Mouse (Mus musculus) frontal cortex, adult (tissue): ENCODE results near the gene Cdh10.
A peak's percentile ranks its signal among the peaks of the same experiment; 100 is the strongest.

Experiments used
- ATAC-seq: cut with Nextera tagmentation; 2 replicates; pipeline ENCODE4 v1.9.2; 2017; ENCODE audit warnings: mild to moderate bottlenecking, moderate library complexity, mixed read lengths; ENCODE audit not compliant: low TSS enrichment

The Cdh10 gene

GRCm38 (mm10) chr15:18975041-18975440 lies 156.3 kb downstream of the Cdh10 start:
- peak; percentile 83 for ATAC-seq

GRCm38 (mm10) chr15:18984891-18985290 lies 166.1 kb downstream of the Cdh10 start:
- ATAC-seq, result no peak

GRCm38 (mm10) chr15:18987671-18988070 lies 168.9 kb downstream of the Cdh10 start:
- peak; percentile 27; the same call in 1 of the 2 replicates for ATAC-seq

- no peak for ATAC-seq
Observed at GRCm38 (mm10) chr15:18993512-18993911, 174.8 kb downstream of the Cdh10 start.

- peak; percentile 64; the same call in 1 of the 2 replicates for ATAC-seq
Observed at GRCm38 (mm10) chr15:18994294-18994693, 175.5 kb downstream of the Cdh10 start.

- no peak for ATAC-seq
Observed at GRCm38 (mm10) chr15:19010829-19011228, 192.1 kb downstream of the Cdh10 start.

GRCm38 (mm10) chr15:19032983-19033382 lies 214.2 kb downstream of the Cdh10 start:
- no peak for ATAC-seq

GRCm38 (mm10) chr15:19040077-19040476 lies 221.3 kb downstream of the Cdh10 start:
- peak; percentile 96 for ATAC-seq
